Mouse (Mus musculus) megakaryocyte, embryonic 14.5 days (primary cell): ENCODE results near the gene Kif18b.

Experiments
- FLI1 ChIP-seq: IDR thresholded peaks from 2 replicates; pipeline ENCODE4 v1.6.1; 2012; ENCODE audit warnings: low read length, inconsistent platforms, mixed read lengths
- GATA1 ChIP-seq: IDR thresholded peaks from 3 replicates; pipeline ENCODE4 v1.6.1; 2012; ENCODE audit warnings: mixed read lengths, low read length, inconsistent platforms, borderline replicate concordance

DNA sequence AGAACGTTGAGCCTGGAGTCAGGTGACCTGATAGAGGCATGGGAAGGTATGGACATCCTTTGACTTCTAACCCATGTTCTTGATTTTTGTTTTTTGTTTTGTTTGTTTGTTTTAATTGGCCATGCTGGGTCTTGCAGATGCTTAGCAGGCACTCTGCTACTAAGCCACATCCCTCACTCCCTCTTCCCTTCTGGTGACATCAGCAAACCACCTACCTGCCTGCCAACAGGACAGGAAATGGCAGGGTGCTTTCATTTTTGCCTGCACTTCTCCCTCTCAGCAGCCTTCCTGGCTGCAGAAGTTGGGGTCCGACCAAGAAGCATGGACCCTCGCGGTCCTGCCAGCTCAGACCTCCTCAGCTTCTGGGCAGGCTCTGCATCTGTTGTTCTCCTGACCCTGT lies 36.2 kb upstream of the Kif18b start:
- TF ChIP-seq GATA1 (no peak), FLI1 (no peak)
